Mouse (Mus musculus) heart, adult 2 months (tissue): ENCODE results near the gene Abca7. TPM values are rescaled to one million over a fixed set of nuclear protein-coding genes. Genes with fewer than 3 reads are reported as not detected.

Source experiments
- DNase-seq, 2 experiments: peaks; one replicate each; pipeline ENCODE4 v3.0.0; 2021
- H3K27ac ChIP-seq: fragments of 200-600 bp; 2 replicates; pipeline ENCODE4 v1.8.1; 2022
- H3K27me3 ChIP-seq: fragments of 200-500 bp; 2 replicates; pipeline ENCODE4 v1.6.1; 2012; ENCODE audit warnings: mild to moderate bottlenecking, low read length, inconsistent platforms, mixed read lengths; ENCODE audit not compliant: control insufficient read depth, insufficient read depth
- H3K36me3 ChIP-seq: fragments of 200-500 bp; 2 replicates; pipeline ENCODE4 v1.6.1; 2012; ENCODE audit warnings: low read length, inconsistent platforms; ENCODE audit not compliant: control insufficient read depth, insufficient read depth
- H3K4me1 ChIP-seq: fragments of 200-500 bp; 2 replicates; pipeline ENCODE4 v1.6.1; 2011; ENCODE audit warnings: low read length; ENCODE audit not compliant: control insufficient read depth, insufficient read depth
- H3K4me3 ChIP-seq: fragments of 200-600 bp; 2 replicates; pipeline ENCODE4 v1.8.1; 2022
- H3K79me2 ChIP-seq: fragments of 200-500 bp; replicated peaks from 2 replicates; pipeline ENCODE4 v1.6.1; 2012; ENCODE audit warnings: mild to moderate bottlenecking, inconsistent platforms, low read length, moderate library complexity, mixed read lengths; ENCODE audit not compliant: control insufficient read depth, insufficient read depth
- H3K9ac ChIP-seq: fragments of 200-500 bp; 2 replicates; pipeline ENCODE4 v1.6.1; 2012; ENCODE audit warnings: low read depth, mild to moderate bottlenecking, control low read depth, inconsistent platforms, low read length, mixed read lengths
- CTCF ChIP-seq: fragments of 200-600 bp; IDR thresholded peaks from 2 replicates; pipeline ENCODE4 v1.8.1; 2022; ENCODE audit warnings: antibody characterized with exemption, mild to moderate bottlenecking, moderate library complexity
- EP300 ChIP-seq: fragments of 200-500 bp; IDR thresholded peaks from 2 replicates; pipeline ENCODE4 v1.6.1; 2011; ENCODE audit warnings: low read depth, low read length, control low read depth; ENCODE audit not compliant: insufficient read depth
- POLR2A ChIP-seq: fragments of 200-500 bp; IDR thresholded peaks from 2 replicates; pipeline ENCODE4 v1.6.1; 2011; ENCODE audit warnings: mild to moderate bottlenecking, low read depth, low read length, control low read depth; ENCODE audit not compliant: insufficient read depth
- WGBS: fragments of 180-500 bp; shearing (Covaris S2); methylation state at CpG from one replicate; pipeline ENCODE4 v1.1.7; 2018; 5-methylcytosine and 5-hydroxymethylcytosine counted together
- intact Hi-C: fragments of 180-260 bp; cut with DNase I; formaldehyde crosslinking; loops from one replicate; pipeline ENCODE4 v1.15.1; 2025
- polyA plus RNA-seq: library from polyadenylated mRNA; depleted of rRNA; stranded (reverse); fragments of >200 nt; gene quantifications from 2 replicates; pipeline ENCODE4 v1.2.3, GENCODE M21; 2012
- total RNA-seq, 2 experiments: library from RNA; stranded (reverse); gene quantifications; 2 replicates each; pipeline ENCODE4 v1.2.3; 2021

The Abca7 gene
- total and polyA plus RNA-seq, 3 experiments = 6.6 to 9.2 (median 8.0) TPM

DNA sequence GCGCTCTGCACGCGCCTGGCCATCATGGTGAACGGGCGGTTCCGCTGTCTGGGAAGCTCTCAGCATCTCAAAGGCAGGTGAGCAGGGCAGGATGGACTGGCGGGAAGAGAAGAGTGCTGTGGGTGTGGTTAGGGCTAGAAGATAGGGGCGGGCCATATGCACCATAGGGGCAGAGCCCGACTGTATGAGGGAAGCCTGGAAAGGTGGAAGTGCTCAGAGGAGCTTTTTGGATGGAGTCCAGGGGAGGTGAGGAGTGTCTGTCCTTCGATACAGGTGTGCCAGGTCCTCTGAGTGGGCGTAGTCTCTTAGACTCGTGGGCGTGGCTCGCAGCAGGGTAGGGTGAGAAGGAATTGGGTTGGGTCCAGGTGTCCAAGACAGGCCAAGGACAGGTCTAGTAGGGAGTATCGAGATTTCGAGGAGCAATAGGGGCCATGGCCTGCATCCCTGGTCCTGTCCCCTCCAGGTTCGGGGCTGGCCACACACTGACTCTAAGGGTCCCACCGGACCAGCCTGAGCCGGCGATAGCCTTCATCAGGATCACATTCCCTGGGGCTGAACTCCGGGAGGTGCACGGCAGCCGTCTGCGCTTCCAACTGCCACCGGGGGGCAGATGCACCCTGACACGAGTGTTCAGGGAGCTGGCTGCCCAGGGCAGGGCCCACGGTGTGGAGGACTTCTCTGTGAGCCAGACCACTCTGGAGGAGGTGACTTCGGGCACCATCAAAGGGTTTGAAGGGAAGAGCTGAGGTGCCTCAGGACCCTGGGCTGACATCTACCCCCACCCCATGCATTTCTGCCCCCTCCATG is 18.4 kb downstream of the Abca7 start:
- DNase-seq = no peak
- Histone ChIP-seq H3K4me1 (no peaks in the 10 kb centered on the region; the same call in 1 of the 2 replicates), H3K9ac (no peak overlapping the region), H3K36me3 (no peaks in the 10 kb centered on the region), H3K4me3 (no peak overlapping the region), H3K27me3 (no peaks in the 10 kb centered on the region), H3K79me2 (no peaks in the 10 kb centered on the region), H3K27ac (no peak overlapping the region)
- WGBS = 62% methylated on average over 28 of the region's 28 CpGs
- intact Hi-C loops = no loop called here
- TF ChIP-seq CTCF = peak; percentile 51
- TF ChIP-seq POLR2A = no peak
- TF ChIP-seq EP300 = no peak

DNA sequence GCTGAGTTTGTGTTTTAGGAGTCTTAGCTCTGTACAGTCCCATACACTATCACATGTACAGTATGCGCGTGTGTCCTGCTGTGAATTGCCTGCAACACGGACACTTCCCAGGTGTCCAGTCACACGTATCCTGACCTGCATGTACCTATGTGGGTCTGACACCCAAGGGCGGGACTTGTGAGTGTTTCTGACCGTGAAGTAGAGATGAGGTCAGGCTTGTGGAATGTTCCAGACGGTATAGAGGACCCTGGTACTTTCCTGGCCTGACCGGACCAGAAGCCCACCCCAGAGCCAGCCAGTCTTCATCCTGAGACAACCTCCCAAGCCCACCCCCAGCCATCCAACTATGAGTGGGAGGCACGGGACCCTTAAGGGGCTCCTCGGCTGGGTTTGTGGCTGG is 19.3 kb downstream of the Abca7 start:
- Histone ChIP-seq H3K27ac (no peak overlapping the region), H3K4me3 (no peak overlapping the region), H3K79me2 (no peaks in the 10 kb centered on the region), H3K36me3 (no peaks in the 10 kb centered on the region), H3K27me3 (no peaks in the 10 kb centered on the region), H3K4me1 (no peaks in the 10 kb centered on the region; the same call in 1 of the 2 replicates), H3K9ac (no peak overlapping the region)
- no peak for DNase-seq
- intact Hi-C loops = no loop called here
- TF ChIP-seq POLR2A (no peak), EP300 (no peak), CTCF (no peak)
- 85% methylated on average over 10 of the region's 10 CpGs for WGBS

GRCm38 (mm10) chr10:80016511-80016910 is 20.2 kb downstream of the Abca7 start, which contains the start of gene Arhgap45:
Arhgap45 (plus strand) TSS chr10:80016653.
- no peaks in the 10 kb centered on the region for H3K79me2 ChIP-seq
- no peaks in the 10 kb centered on the region; the same call in 1 of the 2 replicates for H3K4me1 ChIP-seq
- H3K36me3 ChIP-seq = no peaks in the 10 kb centered on the region
- TF ChIP-seq EP300 = no peak
- TF ChIP-seq POLR2A = peak; percentile 40; the same call in 1 of the 2 replicates
- H3K27me3 ChIP-seq = no peaks in the 10 kb centered on the region
- H3K27ac ChIP-seq = peak within 1 kb of the TSS; percentile 36
- 58% methylated on average over 11 of the region's 11 CpGs for whole genome bisulfite sequencing
- H3K4me3 ChIP-seq = no peak within 1 kb of the TSS
- peak in 1 of 2 experiments; percentile 79 for DNase-seq
- H3K9ac ChIP-seq = 0 out of 2 replicates have a peak within 1 kb of the TSS, but pooled peaks have one; percentile 4
- intact Hi-C loops = no loop called here

- 86% methylated on average over 10 of the region's 10 CpGs for WGBS
- H3K27ac ChIP-seq = peak overlapping the region; percentile 36
- peak in 1 of 2 experiments; percentile 36 for DNase-seq
- TF ChIP-seq EP300 (no peak), CTCF (no peak), POLR2A (no peak)
- H3K4me1 ChIP-seq = no peaks in the 10 kb centered on the region; the same call in 1 of the 2 replicates
- H3K9ac ChIP-seq = 0 out of 2 replicates have a peak overlapping the region, but pooled peaks have one; percentile 4
- intact Hi-C loops = no loop called here
- no peaks in the 10 kb centered on the region for H3K27me3 ChIP-seq
- no peaks in the 10 kb centered on the region for H3K36me3 ChIP-seq
- no peaks in the 10 kb centered on the region for H3K79me2 ChIP-seq
- H3K4me3 ChIP-seq = no peak overlapping the region
These were observed 20.6 kb downstream of the Abca7 start for GRCm38 (mm10) chr10:80016931-80017330.

- H3K27ac ChIP-seq = peak overlapping the region; percentile 36
- DNase-seq = peak; percentile 64 to 84
- intact Hi-C loops = no loop called here
- TF ChIP-seq POLR2A = no peak
- no peak for TF ChIP-seq CTCF
- H3K36me3 ChIP-seq = no peaks in the 10 kb centered on the region
- no peaks in the 10 kb centered on the region for H3K27me3 ChIP-seq
- no peak overlapping the region for H3K4me3 ChIP-seq
- WGBS = 63% methylated on average over 3 of the region's 3 CpGs
- H3K4me1 ChIP-seq = no peaks in the 10 kb centered on the region; the same call in 1 of the 2 replicates
- no peak overlapping the region for H3K9ac ChIP-seq
- no peaks in the 10 kb centered on the region for H3K79me2 ChIP-seq
These were observed 21.1 kb downstream of the Abca7 start for GRCm38 (mm10) chr10:80017361-80017760.

- no peaks in the 10 kb centered on the region for H3K79me2 ChIP-seq
- H3K4me3 ChIP-seq = no peak overlapping the region
- WGBS = 82% methylated on average over 14 of the region's 14 CpGs
- intact Hi-C loops = loop anchor here (2.0 kb wide), 1 partner anchor 15 kb away; no protein-coding TSS in a partner anchor
- TF ChIP-seq CTCF (no peak), POLR2A (no peak), EP300 (no peak)
- no peaks in the 10 kb centered on the region for H3K36me3 ChIP-seq
- peak overlapping the region; percentile 48 for H3K27ac ChIP-seq
- peak in 1 of 2 experiments; percentile 42 for DNase-seq
- H3K4me1 ChIP-seq = no peaks in the 10 kb centered on the region; the same call in 1 of the 2 replicates
- peak overlapping the region; percentile 36 for H3K9ac ChIP-seq
- H3K27me3 ChIP-seq = no peaks in the 10 kb centered on the region
These were observed 21.5 kb downstream of the Abca7 start for GRCm38 (mm10) chr10:80017771-80018170.
